Mouse (Mus musculus): ENCODE measurements around the gene Prkaa1.

The Prkaa1 gene

DNA sequence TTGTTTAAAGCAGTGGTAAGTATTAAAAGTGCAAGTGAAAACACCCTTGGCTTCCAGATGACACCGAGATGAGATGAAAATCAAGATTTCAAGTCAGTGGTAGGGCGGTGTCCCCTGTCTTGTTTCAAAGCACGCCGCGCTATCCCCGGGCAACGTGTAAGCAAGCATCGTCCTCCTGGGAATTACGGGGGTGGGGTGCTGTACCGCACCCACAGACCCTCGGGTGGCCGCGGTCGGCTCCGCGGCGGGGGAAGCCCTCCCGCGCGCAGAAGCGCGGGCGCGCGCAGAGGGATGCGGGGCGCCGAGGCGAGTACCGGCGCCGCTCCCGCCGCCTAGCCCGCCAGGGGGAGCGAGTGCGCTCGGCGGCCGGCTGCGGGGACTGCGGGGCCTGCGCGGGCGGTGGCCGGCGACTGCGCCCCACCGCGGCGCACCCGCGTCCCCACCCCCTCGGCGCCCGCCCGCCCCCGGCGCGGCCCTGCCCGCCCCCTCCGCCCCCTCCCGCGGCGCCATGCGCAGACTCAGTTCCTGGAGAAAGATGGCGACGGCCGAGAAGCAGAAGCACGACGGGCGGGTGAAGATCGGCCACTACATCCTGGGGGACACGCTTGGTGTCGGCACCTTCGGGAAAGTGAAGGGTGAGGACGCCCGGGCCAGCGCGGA lies at the start of gene Prkaa1:
TSS of gene Prkaa1 (plus strand) at position 501 of the 660 bp plus-strand sequence.
- in situ Hi-C loops (cut with MboI, MseI), result loop anchor here (25.0 kb wide), 1 partner anchor 1444 kb away; no protein-coding TSS in a partner anchor

DNA sequence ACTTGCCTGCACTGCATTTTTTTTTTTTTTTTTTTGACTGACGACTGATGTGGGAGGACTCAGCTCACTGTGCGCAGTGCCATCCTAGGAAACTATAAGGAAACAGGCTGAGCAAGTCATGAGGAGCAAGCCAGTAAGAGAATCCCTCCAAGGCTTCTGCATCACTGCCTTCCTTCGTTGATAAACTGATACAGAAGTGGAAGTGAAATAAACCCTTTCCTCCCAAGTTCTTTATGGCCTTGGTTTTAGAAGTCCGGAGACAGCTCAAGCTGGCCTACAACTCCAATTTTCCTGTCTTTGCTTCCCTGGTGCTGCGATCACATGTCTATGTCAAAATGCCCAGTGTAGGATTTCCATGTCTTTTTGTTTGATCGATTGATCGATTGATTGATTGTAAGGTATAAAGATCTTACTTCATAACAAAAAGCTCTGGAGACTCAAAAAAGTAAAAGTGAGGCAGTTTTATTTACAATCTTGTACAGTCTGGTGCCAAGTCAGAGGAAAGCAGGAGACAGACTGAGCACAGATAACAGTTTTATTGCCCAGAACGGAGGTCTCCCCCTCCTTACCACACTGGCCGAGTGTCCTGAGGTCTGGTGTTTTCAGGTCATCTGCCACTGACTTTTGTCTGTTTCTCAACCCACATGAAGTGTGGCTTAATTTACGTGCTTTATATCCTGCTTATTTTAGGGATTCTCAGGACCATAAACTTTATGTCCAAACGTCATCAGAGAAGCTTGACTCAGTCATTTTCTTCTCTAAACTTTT lies 47.9 kb upstream of the Prkaa1 start:
- in situ Hi-C loops (cut with MboI, MseI), result no loop called here

GRCm38 (mm10) chr15:5097376-5097775 lies 46.3 kb upstream of the Prkaa1 start:
- in situ Hi-C loops (cut with MboI, MseI), result no loop called here

- in situ Hi-C loops (cut with MboI, MseI), result loop anchor here (25.0 kb wide), 1 partner anchor 1115 kb away; the partner anchor contains the start of genes AW549877 and Fbxo4
These were observed 41.3 kb upstream of the Prkaa1 start for GRCm38 (mm10) chr15:5102312-5102711.

DNA sequence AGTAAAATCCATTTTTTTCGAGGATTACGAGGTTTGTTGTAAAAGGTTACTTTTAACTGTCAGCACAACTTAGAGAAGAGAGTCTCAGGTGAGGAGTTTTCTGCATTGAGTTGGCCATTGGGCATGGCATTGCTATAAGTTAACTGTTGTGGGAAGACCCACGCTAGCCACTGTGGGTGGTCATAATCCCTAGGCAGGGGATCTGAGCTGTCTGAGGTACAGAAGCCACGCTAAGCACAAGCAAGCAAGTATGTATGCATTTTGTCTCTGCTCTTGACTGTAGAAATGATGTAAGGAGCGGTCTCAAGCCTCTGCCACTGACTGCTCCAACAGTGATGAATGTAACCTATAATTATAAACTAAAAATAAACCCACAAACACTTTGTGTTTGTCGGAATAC lies 37.8 kb upstream of the Prkaa1 start:
- in situ Hi-C loops (cut with MboI, MseI), result loop anchor here (25.0 kb wide), 1 partner anchor 1119 kb away; the partner anchor contains the start of genes AW549877 and Fbxo4

- in situ Hi-C loops (cut with MboI, MseI), result loop anchor here (25.0 kb wide), 1 partner anchor 1119 kb away; the partner anchor contains the start of genes AW549877 and Fbxo4
These were observed 37.4 kb upstream of the Prkaa1 start for GRCm38 (mm10) chr15:5106293-5106692.

DNA sequence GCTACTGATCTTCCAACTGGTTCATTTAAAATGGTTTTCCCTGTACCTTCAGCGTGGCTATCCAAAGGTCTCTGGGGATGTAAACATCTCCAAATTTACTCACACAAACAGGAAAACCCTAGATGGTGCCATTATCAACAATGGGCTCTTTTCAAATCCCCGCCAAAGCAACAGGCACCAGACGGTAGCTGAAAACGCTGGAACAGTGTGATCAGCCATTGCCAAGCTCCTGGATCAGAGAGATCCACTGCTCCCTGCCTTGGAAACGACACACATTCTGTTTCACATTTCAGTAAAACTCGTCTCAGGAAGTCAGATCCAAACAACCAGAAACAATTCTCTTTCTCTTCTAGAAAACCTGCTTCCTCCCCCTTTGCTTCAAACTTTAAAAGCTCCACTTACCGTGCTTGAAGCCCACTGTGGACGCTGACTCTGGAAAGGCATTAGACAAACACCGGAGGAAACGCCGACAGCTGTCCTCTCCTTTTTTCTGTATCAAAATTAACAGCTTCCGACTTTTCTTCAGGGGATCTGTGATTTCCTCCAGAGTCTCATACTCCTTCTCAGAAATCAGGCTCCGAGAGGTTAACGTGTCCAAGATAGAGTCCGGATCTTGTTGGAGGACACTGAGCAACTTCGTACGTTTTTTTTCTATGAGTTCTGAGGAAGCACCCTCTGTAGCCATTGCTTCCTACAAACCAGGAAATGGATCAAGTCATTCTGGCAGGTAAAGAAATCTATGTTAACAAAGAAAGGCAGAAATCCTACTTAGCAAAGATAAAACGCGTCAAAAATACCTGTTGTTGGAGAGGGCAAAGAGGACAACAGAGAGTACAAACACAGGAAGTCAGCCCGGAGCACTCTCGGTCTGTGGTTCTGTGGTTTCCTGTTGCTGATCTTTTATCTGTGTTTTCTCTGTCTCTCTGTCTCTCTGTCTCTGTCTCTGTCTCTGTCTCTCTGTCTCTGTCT lies 35.7 kb upstream of the Prkaa1 start, which contains the start of gene Card6:
TSS of gene Card6 (minus strand) at position 854 of the 969 bp plus-strand sequence.
- in situ Hi-C loops (cut with MboI, MseI), result loop anchor here (25.0 kb wide), 1 partner anchor 1121 kb away; the partner anchor contains the start of genes AW549877 and Fbxo4

GRCm38 (mm10) chr15:5108655-5109040 lies 35.0 kb upstream of the Prkaa1 start:
- in situ Hi-C loops (cut with MboI, MseI), result loop anchor here (25.0 kb wide), 1 partner anchor 1121 kb away; the partner anchor contains the start of genes AW549877 and Fbxo4

DNA sequence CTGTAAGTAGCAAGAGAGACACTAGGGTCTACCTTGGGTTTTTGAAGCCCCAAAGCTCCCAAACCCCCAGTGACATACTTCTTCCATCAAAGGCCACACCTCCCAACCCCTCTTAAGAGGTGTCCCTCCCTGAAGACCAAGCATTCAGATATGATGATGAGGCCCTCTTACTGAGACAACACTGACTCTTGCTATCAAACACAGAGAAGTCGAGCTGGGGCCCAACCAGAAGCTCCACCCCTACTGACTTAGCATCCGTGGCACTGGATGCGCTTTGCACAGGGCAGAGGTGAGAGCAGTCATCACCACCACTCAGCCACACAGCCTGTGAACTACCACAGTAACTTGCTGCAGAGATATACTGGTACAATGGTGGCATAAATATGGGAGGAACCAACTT lies 31.0 kb upstream of the Prkaa1 start:
- in situ Hi-C loops (cut with MboI, MseI), result loop anchor here (25.0 kb wide), 1 partner anchor 1125 kb away; the partner anchor contains the start of genes AW549877 and Fbxo4

DNA sequence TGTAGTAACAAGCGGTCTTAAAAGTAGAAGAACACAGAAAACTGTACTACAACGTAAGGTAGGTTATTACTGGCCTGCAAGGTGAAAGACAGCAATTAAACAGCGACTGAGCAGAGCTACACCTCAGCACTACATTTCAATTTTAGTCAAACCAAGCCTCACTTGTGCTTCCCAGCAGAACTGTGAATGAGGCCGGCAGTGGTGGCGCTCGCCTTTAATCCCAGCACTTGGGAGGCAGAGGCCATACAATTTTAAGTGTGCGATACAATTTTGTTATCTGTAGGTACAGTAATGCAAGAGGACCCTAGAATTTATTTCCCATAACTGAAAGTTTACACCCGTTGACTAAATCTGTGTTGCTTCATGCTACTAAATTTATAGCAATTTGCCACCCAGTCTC lies 28.5 kb upstream of the Prkaa1 start:
- in situ Hi-C loops (cut with MboI, MseI), result loop anchor here (25.0 kb wide), 1 partner anchor 1128 kb away; the partner anchor contains the start of genes AW549877 and Fbxo4

GRCm38 (mm10) chr15:5116270-5117030 lies 27.2 kb upstream of the Prkaa1 start, which contains the start of gene Rpl37:
Gene Rpl37, plus strand, starts transcription at chr15:5116645.
- in situ Hi-C loops (cut with MboI, MseI), result loop anchor here (25.0 kb wide), 1 partner anchor 1129 kb away; the partner anchor contains the start of genes AW549877 and Fbxo4

- in situ Hi-C loops (cut with MboI, MseI), result loop anchor here (25.0 kb wide), 1 partner anchor 1130 kb away; the partner anchor contains the start of genes AW549877 and Fbxo4
These were observed 26.5 kb upstream of the Prkaa1 start for GRCm38 (mm10) chr15:5117031-5117601.

DNA sequence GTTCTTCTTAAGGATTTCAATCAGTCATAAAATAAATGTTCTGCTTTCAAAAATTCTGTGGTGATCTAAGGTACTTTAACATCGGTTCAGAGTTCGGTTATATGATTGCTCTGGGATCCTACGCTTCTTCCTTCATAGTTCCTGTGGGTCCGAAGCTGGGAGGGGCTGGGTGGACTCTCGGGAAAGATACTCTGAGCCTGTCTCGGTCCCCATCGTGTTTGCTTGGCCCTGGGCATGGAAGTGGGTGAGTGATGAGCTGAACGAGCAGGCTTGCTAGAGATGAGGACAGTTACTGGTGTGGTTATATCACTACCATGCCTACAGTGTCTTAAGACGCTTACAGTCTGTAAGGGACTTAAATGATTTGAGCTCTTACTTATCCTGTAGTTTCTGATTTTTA lies 25.0 kb upstream of the Prkaa1 start:
- in situ Hi-C loops (cut with MboI, MseI), result loop anchor here (25.0 kb wide), 1 partner anchor 1131 kb away; the partner anchor contains the start of genes AW549877 and Fbxo4

- in situ Hi-C loops (cut with MboI, MseI), result loop anchor here (25.0 kb wide), 1 partner anchor 1132 kb away; the partner anchor contains the start of genes AW549877 and Fbxo4
These were observed 24.5 kb upstream of the Prkaa1 start for GRCm38 (mm10) chr15:5119192-5119591.

DNA sequence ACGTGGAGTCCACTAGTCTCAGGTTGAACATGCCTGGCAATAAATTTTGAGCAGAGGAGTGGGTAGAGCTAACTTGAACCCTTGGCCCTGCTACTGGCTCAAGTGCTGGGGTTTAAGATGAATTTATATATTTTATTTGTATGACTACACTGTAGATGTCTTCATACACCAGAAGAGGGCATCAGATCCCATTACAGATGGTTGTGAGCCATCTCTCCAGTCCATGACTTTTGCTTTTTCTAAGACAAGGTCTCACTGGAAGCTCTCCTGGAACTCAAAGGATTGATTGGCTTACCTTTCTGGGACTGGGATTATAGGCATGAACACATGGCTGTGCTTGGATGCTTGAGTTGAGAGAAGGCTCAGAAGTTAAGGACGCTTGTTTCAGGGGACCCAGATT lies 24.0 kb upstream of the Prkaa1 start:
- in situ Hi-C loops (cut with MboI, MseI), result loop anchor here (25.0 kb wide), 1 partner anchor 1132 kb away; the partner anchor contains the start of genes AW549877 and Fbxo4

GRCm38 (mm10) chr15:5121535-5122313 lies 21.9 kb upstream of the Prkaa1 start:
- in situ Hi-C loops (cut with MboI, MseI), result loop anchor here (25.0 kb wide), 1 partner anchor 1134 kb away; the partner anchor contains the start of genes AW549877 and Fbxo4

- in situ Hi-C loops (cut with MboI, MseI), result loop anchor here (25.0 kb wide), 1 partner anchor 1461 kb away; no protein-coding TSS in a partner anchor
These were observed 17.2 kb upstream of the Prkaa1 start for GRCm38 (mm10) chr15:5126456-5126855.

- in situ Hi-C loops (cut with MboI, MseI), result loop anchor here (25.0 kb wide), 1 partner anchor 1460 kb away; no protein-coding TSS in a partner anchor
These were observed 16.2 kb upstream of the Prkaa1 start for GRCm38 (mm10) chr15:5127487-5127886.

All from T-helper 2 cell (primary cell).